Mouse (Mus musculus): ENCODE measurements at regions not wholly inside any gene's neighbourhood (a gene's known extent, or its start where the extent isn't known, plus 50 kb on each side); places are given as distances from the start of the nearest gene placed in this dataset.

- Histone ChIP-seq H3K9ac (no peak overlapping the region), H3K27me3 (no peaks in the 10 kb centered on the region), H3K27ac (no peak overlapping the region), H3K4me2 (no peak overlapping the region), H3K4me1 (no peaks in the 10 kb centered on the region), H3K36me3 (no peaks in the 10 kb centered on the region), H3K4me3 (no peak overlapping the region), H3K9me3 (no peaks in the 10 kb centered on the region)
- no peak for ATAC-seq (ENCODE audit: borderline replicate concordance, extremely low read depth, low FRiP score, low TSS enrichment)
- WGBS, result 80% methylated on average over 4 of the region's 4 CpGs
Observed at GRCm38 (mm10) chr17:4648603-4649002, 345.5 kb upstream of the Arid1b start.

- WGBS, result 83% methylated on average over 3 of the region's 3 CpGs
- no peak overlapping the region for H3K4me2 ChIP-seq
- H3K27ac ChIP-seq, result no peak overlapping the region
- H3K4me1 ChIP-seq, result no peaks in the 10 kb centered on the region
- no peak overlapping the region for H3K9ac ChIP-seq
- no peaks in the 10 kb centered on the region for H3K9me3 ChIP-seq
- no peaks in the 10 kb centered on the region for H3K27me3 ChIP-seq
- H3K36me3 ChIP-seq, result no peaks in the 10 kb centered on the region
- no peak overlapping the region for H3K4me3 ChIP-seq
- ATAC-seq (ENCODE audit: borderline replicate concordance, extremely low read depth, low FRiP score, low TSS enrichment), result no peak
Observed at GRCm38 (mm10) chr17:4654221-4654620, 339.9 kb upstream of the Arid1b start.

GRCm38 (mm10) chr17:4661996-4662395, 332.1 kb upstream of the Arid1b start:
- H3K9ac ChIP-seq, result no peak overlapping the region
- H3K4me2 ChIP-seq, result no peak overlapping the region
- no peak overlapping the region for H3K27ac ChIP-seq
- no peaks in the 10 kb centered on the region for H3K27me3 ChIP-seq
- ATAC-seq (ENCODE audit: borderline replicate concordance, extremely low read depth, low FRiP score, low TSS enrichment), result no peak
- WGBS, result 85% methylated on average over 5 of the region's 5 CpGs
- H3K4me1 ChIP-seq, result no peaks in the 10 kb centered on the region
- no peaks in the 10 kb centered on the region for H3K9me3 ChIP-seq
- H3K4me3 ChIP-seq, result no peak overlapping the region
- H3K36me3 ChIP-seq, result no peaks in the 10 kb centered on the region

GRCm38 (mm10) chr17:4668511-4668910, 325.6 kb upstream of the Arid1b start:
- WGBS, result 81% methylated on average over 3 of the region's 3 CpGs

GRCm38 (mm10) chr17:4673271-4673670, 320.9 kb upstream of the Arid1b start:
- 79% methylated on average over 2 of the region's 2 CpGs for WGBS
- Histone ChIP-seq H3K4me2 (no peak overlapping the region), H3K9me3 (no peaks in the 10 kb centered on the region), H3K9ac (no peak overlapping the region), H3K4me3 (no peak overlapping the region), H3K27me3 (no peaks in the 10 kb centered on the region), H3K4me1 (no peaks in the 10 kb centered on the region), H3K27ac (no peak overlapping the region), H3K36me3 (no peaks in the 10 kb centered on the region)
- no peak for ATAC-seq (ENCODE audit: borderline replicate concordance, extremely low read depth, low FRiP score, low TSS enrichment)

More at GRCm38 (mm10) chr17:4668511-4668910, 325.6 kb upstream of the Arid1b start:
- no peak overlapping the region for H3K4me3 ChIP-seq
- no peak overlapping the region for H3K9ac ChIP-seq
- no peaks in the 10 kb centered on the region for H3K4me1 ChIP-seq
- H3K27me3 ChIP-seq, result no peaks in the 10 kb centered on the region
- ATAC-seq (ENCODE audit: borderline replicate concordance, extremely low read depth, low FRiP score, low TSS enrichment), result no peak
- H3K9me3 ChIP-seq, result no peaks in the 10 kb centered on the region
- no peak overlapping the region for H3K27ac ChIP-seq
- no peaks in the 10 kb centered on the region for H3K36me3 ChIP-seq
- no peak overlapping the region for H3K4me2 ChIP-seq

GRCm38 (mm10) chr17:4706421-4706820, 287.7 kb upstream of the Arid1b start:
- H3K9ac ChIP-seq, result no peak overlapping the region
- H3K4me1 ChIP-seq, result no peaks in the 10 kb centered on the region
- no peak overlapping the region for H3K27ac ChIP-seq
- ATAC-seq (ENCODE audit: borderline replicate concordance, extremely low read depth, low FRiP score, low TSS enrichment), result no peak
- H3K4me2 ChIP-seq, result no peak overlapping the region
- H3K9me3 ChIP-seq, result no peaks in the 10 kb centered on the region
- H3K4me3 ChIP-seq, result no peak overlapping the region
- no peaks in the 10 kb centered on the region for H3K36me3 ChIP-seq
- no peaks in the 10 kb centered on the region for H3K27me3 ChIP-seq
- WGBS, result 52% methylated on average over 1 of the region's 1 CpGs

- no peak overlapping the region for H3K9ac ChIP-seq
- H3K27ac ChIP-seq, result no peak overlapping the region
- H3K4me1 ChIP-seq, result no peaks in the 10 kb centered on the region
- H3K36me3 ChIP-seq, result no peaks in the 10 kb centered on the region
- H3K4me2 ChIP-seq, result no peak overlapping the region
- no peaks in the 10 kb centered on the region for H3K27me3 ChIP-seq
- ATAC-seq (ENCODE audit: borderline replicate concordance, extremely low read depth, low FRiP score, low TSS enrichment), result no peak
- 87% methylated on average over 4 of the region's 4 CpGs for WGBS
- no peak overlapping the region for H3K4me3 ChIP-seq
- H3K9me3 ChIP-seq, result no peaks in the 10 kb centered on the region
Observed at GRCm38 (mm10) chr17:4721061-4721460, 273.1 kb upstream of the Arid1b start.

GRCm38 (mm10) chr17:4724031-4724430, 270.1 kb upstream of the Arid1b start:
- H3K9me3 ChIP-seq, result no peaks in the 10 kb centered on the region
- H3K36me3 ChIP-seq, result no peaks in the 10 kb centered on the region
- H3K27me3 ChIP-seq, result no peaks in the 10 kb centered on the region
- H3K4me1 ChIP-seq, result peaks cover 7% of the 10 kb centered on the region
- H3K4me3 ChIP-seq, result no peak overlapping the region
- no peak overlapping the region for H3K9ac ChIP-seq
- no peak for ATAC-seq (ENCODE audit: borderline replicate concordance, extremely low read depth, low FRiP score, low TSS enrichment)
- no peak overlapping the region for H3K27ac ChIP-seq
- no peak overlapping the region for H3K4me2 ChIP-seq
- WGBS, result 75% methylated on average over 3 of the region's 3 CpGs

- H3K27ac ChIP-seq, result peak overlapping the region; percentile 73
- no peaks in the 10 kb centered on the region for H3K36me3 ChIP-seq
- WGBS, result 33% methylated on average over 12 of the region's 12 CpGs
- H3K4me3 ChIP-seq, result no peak overlapping the region
- H3K4me1 ChIP-seq, result peaks cover 7% of the 10 kb centered on the region
- H3K4me2 ChIP-seq, result peak overlapping the region; percentile 48
- H3K9me3 ChIP-seq, result no peaks in the 10 kb centered on the region
- no peaks in the 10 kb centered on the region for H3K27me3 ChIP-seq
- ATAC-seq (ENCODE audit: borderline replicate concordance, extremely low read depth, low FRiP score, low TSS enrichment), result peak; percentile 46; the same call in 1 of the 2 replicates
- no peak overlapping the region for H3K9ac ChIP-seq
Observed at GRCm38 (mm10) chr17:4726331-4726741, 267.8 kb upstream of the Arid1b start.

GRCm38 (mm10) chr17:4734412-4734881, 259.7 kb upstream of the Arid1b start:
- no peak overlapping the region for H3K4me3 ChIP-seq
- peak overlapping the region; percentile 59; the same call in 1 of the 2 replicates for H3K27ac ChIP-seq
- H3K9ac ChIP-seq, result no peak overlapping the region
- no peak overlapping the region; the same call in 1 of the 2 replicates for H3K4me2 ChIP-seq
- ATAC-seq (ENCODE audit: borderline replicate concordance, extremely low read depth, low FRiP score, low TSS enrichment), result peak; percentile 60; the same call in 1 of the 2 replicates
- no peaks in the 10 kb centered on the region for H3K36me3 ChIP-seq
- WGBS, result 15% methylated on average over 5 of the region's 5 CpGs
- H3K4me1 ChIP-seq, result peaks cover 10% of the 10 kb centered on the region
- H3K9me3 ChIP-seq, result no peaks in the 10 kb centered on the region
- H3K27me3 ChIP-seq, result no peaks in the 10 kb centered on the region

- ATAC-seq (ENCODE audit: borderline replicate concordance, extremely low read depth, low FRiP score, low TSS enrichment), result peak; percentile 82; the same call in 1 of the 2 replicates
- Histone ChIP-seq H3K4me1 (peaks cover 10% of the 10 kb centered on the region), H3K4me2 (no peak overlapping the region), H3K36me3 (no peaks in the 10 kb centered on the region), H3K9ac (no peak overlapping the region), H3K9me3 (no peaks in the 10 kb centered on the region), H3K27ac (peak overlapping the region; percentile 59), H3K4me3 (no peak overlapping the region), H3K27me3 (no peaks in the 10 kb centered on the region)
- 36% methylated on average over 1 of the region's 1 CpGs for WGBS
Observed at GRCm38 (mm10) chr17:4735185-4735584, 258.9 kb upstream of the Arid1b start.

- no peak overlapping the region for H3K27ac ChIP-seq
- no peak overlapping the region for H3K4me2 ChIP-seq
- WGBS, result 78% methylated on average over 3 of the region's 3 CpGs
- peaks cover 10% of the 10 kb centered on the region for H3K4me1 ChIP-seq
- H3K9ac ChIP-seq, result no peak overlapping the region
- H3K9me3 ChIP-seq, result no peaks in the 10 kb centered on the region
- H3K36me3 ChIP-seq, result no peaks in the 10 kb centered on the region
- no peaks in the 10 kb centered on the region for H3K27me3 ChIP-seq
- H3K4me3 ChIP-seq, result no peak overlapping the region
- ATAC-seq (ENCODE audit: borderline replicate concordance, extremely low read depth, low FRiP score, low TSS enrichment), result no peak
Observed at GRCm38 (mm10) chr17:4736689-4737088, 257.4 kb upstream of the Arid1b start.

All from lung, embryonic 15.5 days (tissue).